Mouse (Mus musculus): ENCODE results near the gene Kti12. TPM values are rescaled to one million over a fixed set of nuclear protein-coding genes. Genes with fewer than 3 reads are reported as not detected.
A peak's percentile ranks its signal among the peaks of the same experiment; 100 is the strongest.

The Kti12 gene
- polyA plus RNA-seq, 1 experiment, result 24.1 TPM

GRCm38 (mm10) chr4:108869730-108870374 is 22.3 kb downstream of the Kti12 start:
- Histone ChIP-seq H3K36me3 (ENCODE audit: control insufficient read depth, insufficient read depth, low read length) (no peaks in the 10 kb centered on the region), H3K4me3 (ENCODE audit: low read depth, low read length) (no peak overlapping the region), H3K4me1 (ENCODE audit: control insufficient read depth, insufficient read depth, insufficient read length, low read length) (no peaks in the 10 kb centered on the region), H3K27me3 (ENCODE audit: control insufficient read depth, insufficient read depth, low read length) (no peaks in the 10 kb centered on the region), H3K27ac (ENCODE audit: insufficient read depth, low read depth, low read length) (no peak overlapping the region)
- 34% methylated on average over 10 of the region's 10 CpGs for WGBS
- TF ChIP-seq POLR2A (IDR thresholded peaks at IDR 0.05; ENCODE audit: low read depth, low read length) (no peak), CTCF (IDR thresholded peaks at IDR 0.05; ENCODE audit: extremely low read depth, insufficient read length, insufficient replicate concordance, low read depth, low read length) (peak; percentile 52; the same call in 1 of the 2 replicates)

GRCm38 (mm10) chr4:108873746-108874145 is 26.2 kb downstream of the Kti12 start:
- H3K36me3 ChIP-seq (ENCODE audit: control insufficient read depth, insufficient read depth, low read length), result no peaks in the 10 kb centered on the region
- H3K27me3 ChIP-seq (ENCODE audit: control insufficient read depth, insufficient read depth, low read length), result peaks cover 2% of the 10 kb centered on the region; the same call in 1 of the 2 replicates
- H3K4me1 ChIP-seq (ENCODE audit: control insufficient read depth, insufficient read depth, insufficient read length, low read length), result no peaks in the 10 kb centered on the region
- no peak overlapping the region for H3K4me3 ChIP-seq (ENCODE audit: low read depth, low read length)
- no peak overlapping the region for H3K27ac ChIP-seq (ENCODE audit: insufficient read depth, low read depth, low read length)
- TF ChIP-seq POLR2A (IDR thresholded peaks at IDR 0.05; ENCODE audit: low read depth, low read length), result no peak
- TF ChIP-seq CTCF (IDR thresholded peaks at IDR 0.05; ENCODE audit: extremely low read depth, insufficient read length, insufficient replicate concordance, low read depth, low read length), result no peak
- 84% methylated on average over 5 of the region's 5 CpGs for WGBS

GRCm38 (mm10) chr4:108877901-108878300 is 30.3 kb downstream of the Kti12 start:
- WGBS, result 81% methylated on average over 6 of the region's 6 CpGs
- Histone ChIP-seq H3K4me1 (ENCODE audit: control insufficient read depth, insufficient read depth, insufficient read length, low read length) (peaks cover 6% of the 10 kb centered on the region), H3K4me3 (ENCODE audit: low read depth, low read length) (no peak overlapping the region), H3K36me3 (ENCODE audit: control insufficient read depth, insufficient read depth, low read length) (no peaks in the 10 kb centered on the region), H3K27me3 (ENCODE audit: control insufficient read depth, insufficient read depth, low read length) (peaks cover 9% of the 10 kb centered on the region), H3K27ac (ENCODE audit: insufficient read depth, low read depth, low read length) (no peak overlapping the region)
- TF ChIP-seq CTCF (IDR thresholded peaks at IDR 0.05; ENCODE audit: extremely low read depth, insufficient read length, insufficient replicate concordance, low read depth, low read length), result no peak
- no peak for TF ChIP-seq POLR2A (IDR thresholded peaks at IDR 0.05; ENCODE audit: low read depth, low read length)

GRCm38 (mm10) chr4:108878963-108879822 is 31.6 kb downstream of the Kti12 start, which contains the start of gene Rab3b:
Gene Rab3b (plus strand): TSS chr4:108879063.
- TF ChIP-seq POLR2A (IDR thresholded peaks at IDR 0.05; ENCODE audit: low read depth, low read length) (no peak), CTCF (IDR thresholded peaks at IDR 0.05; ENCODE audit: extremely low read depth, insufficient read length, insufficient replicate concordance, low read depth, low read length) (no peak)
- peaks cover 6% of the 10 kb centered on the region for H3K4me1 ChIP-seq (ENCODE audit: control insufficient read depth, insufficient read depth, insufficient read length, low read length)
- peaks cover 9% of the 10 kb centered on the region for H3K27me3 ChIP-seq (ENCODE audit: control insufficient read depth, insufficient read depth, low read length)
- H3K27ac ChIP-seq (ENCODE audit: insufficient read depth, low read depth, low read length), result no peak within 1 kb of the TSS
- H3K36me3 ChIP-seq (ENCODE audit: control insufficient read depth, insufficient read depth, low read length), result no peaks in the 10 kb centered on the region
- peak within 1 kb of the TSS; percentile 67 for H3K4me3 ChIP-seq (ENCODE audit: low read depth, low read length)
- WGBS, result 2% methylated on average over 46 of the region's 46 CpGs

- Histone ChIP-seq H3K36me3 (ENCODE audit: control insufficient read depth, insufficient read depth, low read length) (no peaks in the 10 kb centered on the region), H3K27ac (ENCODE audit: insufficient read depth, low read depth, low read length) (no peak overlapping the region), H3K4me3 (ENCODE audit: low read depth, low read length) (no peak overlapping the region), H3K27me3 (ENCODE audit: control insufficient read depth, insufficient read depth, low read length) (peaks cover 7% of the 10 kb centered on the region), H3K4me1 (ENCODE audit: control insufficient read depth, insufficient read depth, insufficient read length, low read length) (peaks cover 6% of the 10 kb centered on the region)
- 72% methylated on average over 13 of the region's 13 CpGs for WGBS
- TF ChIP-seq CTCF (IDR thresholded peaks at IDR 0.05; ENCODE audit: extremely low read depth, insufficient read length, insufficient replicate concordance, low read depth, low read length), result no peak
- TF ChIP-seq POLR2A (IDR thresholded peaks at IDR 0.05; ENCODE audit: low read depth, low read length), result no peak
Measured at GRCm38 (mm10) chr4:108883815-108884214, 36.2 kb downstream of the Kti12 start.

GRCm38 (mm10) chr4:108887456-108887855 is 39.9 kb downstream of the Kti12 start:
- H3K27ac ChIP-seq (ENCODE audit: insufficient read depth, low read depth, low read length), result no peak overlapping the region
- no peaks in the 10 kb centered on the region for H3K36me3 ChIP-seq (ENCODE audit: control insufficient read depth, insufficient read depth, low read length)
- H3K4me3 ChIP-seq (ENCODE audit: low read depth, low read length), result no peak overlapping the region
- 67% methylated on average over 4 of the region's 4 CpGs for WGBS
- H3K4me1 ChIP-seq (ENCODE audit: control insufficient read depth, insufficient read depth, insufficient read length, low read length), result no peaks in the 10 kb centered on the region
- TF ChIP-seq CTCF (IDR thresholded peaks at IDR 0.05; ENCODE audit: extremely low read depth, insufficient read length, insufficient replicate concordance, low read depth, low read length) (no peak), POLR2A (IDR thresholded peaks at IDR 0.05; ENCODE audit: low read depth, low read length) (no peak)
- H3K27me3 ChIP-seq (ENCODE audit: control insufficient read depth, insufficient read depth, low read length), result no peaks in the 10 kb centered on the region

- 81% methylated on average over 6 of the region's 6 CpGs for WGBS
- H3K4me1 ChIP-seq (ENCODE audit: control insufficient read depth, insufficient read depth, insufficient read length, low read length), result no peaks in the 10 kb centered on the region
- H3K27me3 ChIP-seq (ENCODE audit: control insufficient read depth, insufficient read depth, low read length), result no peaks in the 10 kb centered on the region
- no peak overlapping the region for H3K27ac ChIP-seq (ENCODE audit: insufficient read depth, low read depth, low read length)
- no peak for TF ChIP-seq POLR2A (IDR thresholded peaks at IDR 0.05; ENCODE audit: low read depth, low read length)
- H3K36me3 ChIP-seq (ENCODE audit: control insufficient read depth, insufficient read depth, low read length), result no peaks in the 10 kb centered on the region
- H3K4me3 ChIP-seq (ENCODE audit: low read depth, low read length), result no peak overlapping the region
Measured at GRCm38 (mm10) chr4:108890876-108891275, 43.3 kb downstream of the Kti12 start.

Other genes starting within 250 kb of the Kti12 start
- gene Cc2d1b, start 227.8 kb upstream of the Kti12 start, polyA plus RNA-seq (2012; rRNA removed), result 9.0 and 20.5 TPM in 2 replicates
- 0.08 and 0.27 TPM in 2 replicates for gene 3110021N24Rik, start 128.1 kb upstream of the Kti12 start, polyA plus RNA-seq (2012; rRNA removed)
- 1.7 and 3.2 TPM in 2 replicates for gene Zfyve9, start 67.0 kb upstream of the Kti12 start, polyA plus RNA-seq (2012; rRNA removed)
- 2.3 and 3.2 TPM in 2 replicates for gene Btf3l4, start 14.2 kb upstream of the Kti12 start, polyA plus RNA-seq (2012; rRNA removed)
- 2.9 and 4.0 TPM in 2 replicates for gene Txndc12, start 13.2 kb upstream of the Kti12 start, polyA plus RNA-seq (2012; rRNA removed)
- 0.13 and 0.15 TPM in 2 replicates for gene A730015C16Rik, start 834 bp downstream of the Kti12 start, polyA plus RNA-seq (2012; rRNA removed)
- 4.8 and 9.5 TPM in 2 replicates for gene Rab3b, start 31.3 kb downstream of the Kti12 start, polyA plus RNA-seq (2012; rRNA removed)
- 4.8 and 9.1 TPM in 2 replicates for gene Nrd1, start 152.9 kb downstream of the Kti12 start, polyA plus RNA-seq (2012; rRNA removed)

Data from small intestine, adult 2 months (tissue).